Mouse (Mus musculus) C2C12 (cell line): Measurements from ENCODE around the gene Arih2. TPM values are rescaled to one million over a fixed set of nuclear protein-coding genes. Genes with fewer than 3 reads are reported as not detected.
"Not testable (repeated sequence)": the region's sequence is repeated elsewhere in the genome, so short reads cannot be mapped to it uniquely, and the experiment has no call there.

Experiments used
- H3K27me3 ChIP-seq: one replicate; pipeline ENCODE4 v1.6.1; 2011; ENCODE audit not compliant: control insufficient read depth, insufficient read depth, insufficient read length
- H3K36me3 ChIP-seq: one replicate; pipeline ENCODE4 v1.6.1; 2011; ENCODE audit not compliant: control insufficient read depth, insufficient read depth
- H3K4me3 ChIP-seq: one replicate; pipeline ENCODE4 v1.5.1; 2011; ENCODE audit warnings: mild to moderate bottlenecking, control low read depth; ENCODE audit not compliant: poor library complexity, insufficient read depth, severe bottlenecking
- H3K79me2 ChIP-seq: one replicate; pipeline ENCODE4 v1.6.1; 2011; ENCODE audit not compliant: control insufficient read depth, insufficient read depth
- H3K79me3 ChIP-seq: one replicate; pipeline ENCODE4 v1.6.1; 2011; ENCODE audit warnings: low read depth, control low read depth
- H3ac ChIP-seq: one replicate; pipeline ENCODE3; 2011; ENCODE audit warnings: low read depth; ENCODE audit not compliant: control insufficient read depth, insufficient read length
- CEBPB ChIP-seq: IDR thresholded peaks from one replicate; pipeline ENCODE4 v1.6.1; 2011; ENCODE audit warnings: low read depth, mild to moderate bottlenecking, control low read depth, moderate library complexity
- CTCF ChIP-seq: IDR thresholded peaks from one replicate; pipeline ENCODE4 v1.5.1; 2011; ENCODE audit not compliant: control insufficient read depth, insufficient read depth, insufficient read length
- FOSL1 ChIP-seq: IDR thresholded peaks from one replicate; pipeline ENCODE4 v1.8.0; 2011; ENCODE audit warnings: mild to moderate bottlenecking, low read length; ENCODE audit not compliant: poor library complexity, insufficient read depth, severe bottlenecking
- MAX ChIP-seq: IDR thresholded peaks from one replicate; pipeline ENCODE4 v1.6.1; 2011; ENCODE audit warnings: mild to moderate bottlenecking, control low read depth
- MYOD1 ChIP-seq: IDR thresholded peaks from one replicate; pipeline ENCODE4 v1.6.1; 2011; ENCODE audit warnings: low read depth; ENCODE audit not compliant: control insufficient read depth, insufficient read length
- MYOG ChIP-seq: IDR thresholded peaks from one replicate; pipeline ENCODE4 v1.6.1; 2011; ENCODE audit not compliant: control insufficient read depth, insufficient read length; ENCODE audit errors: extremely low read depth
- USF1 ChIP-seq: IDR thresholded peaks from one replicate; pipeline ENCODE4 v1.6.1; 2011; ENCODE audit warnings: low read depth, mild to moderate bottlenecking, control low read depth, moderate library complexity
- polyA plus RNA-seq: library from polyadenylated mRNA; unstranded; fragments of >200 nt; fragmentation: generic; extraction: Trizol; gene quantifications from one replicate; pipeline ENCODE4 v1.2.1, GENCODE M21; 2012; ENCODE audit warnings: missing spikeins

The Arih2 gene
- polyA plus RNA-seq, 1 experiment, result 30.5 TPM

GRCm38 (mm10) chr9:108661677-108662612 is 12.8 kb upstream of the Arih2 start, which contains the start of gene Slc25a20:
Gene Slc25a20 (plus strand): TSS chr9:108662088.
- Histone ChIP-seq H3K36me3 (no peaks in the 10 kb centered on the region), H3K79me2 (no peaks in the 10 kb centered on the region), H3K27me3 (no peaks in the 10 kb centered on the region), H3K4me3 (peak within 1 kb of the TSS; percentile 29), H3ac (peak within 1 kb of the TSS; percentile 52), H3K79me3 (peaks cover 2% of the 10 kb centered on the region)
- no peak for TF ChIP-seq CTCF
- TF ChIP-seq USF1, result no peak
- TF ChIP-seq MYOD1, result no peak
- no peak for TF ChIP-seq CEBPB
- no peak for TF ChIP-seq MAX
- no peak for TF ChIP-seq MYOG
- TF ChIP-seq FOSL1, result no peak

- H3K36me3 ChIP-seq, H3K79me2 ChIP-seq, H3ac ChIP-seq, H3K4me3 ChIP-seq, H3K27me3 ChIP-seq, H3K79me3 ChIP-seq: not testable (repeated sequence)
Observed at GRCm38 (mm10) chr9:108655865-108656264, 6.7 kb upstream of the Arih2 start.

GRCm38 (mm10) chr9:108654566-108655464 is 5.6 kb upstream of the Arih2 start:
- Histone ChIP-seq H3K36me3 (no peaks in the 10 kb centered on the region), H3K79me2 (no peaks in the 10 kb centered on the region), H3ac (no peak overlapping the region), H3K27me3 (no peaks in the 10 kb centered on the region), H3K4me3 (no peak overlapping the region), H3K79me3 (no peaks in the 10 kb centered on the region)
- TF ChIP-seq MYOD1 (no peak), CEBPB (no peak), MAX (no peak), USF1 (no peak), CTCF (no peak), MYOG (no peak), FOSL1 (no peak)

GRCm38 (mm10) chr9:108649561-108650440 is 615 bp upstream of the Arih2 start:
- H3K79me2 ChIP-seq, result peaks cover 44% of the 10 kb centered on the region
- H3K36me3 ChIP-seq, result no peaks in the 10 kb centered on the region
- TF ChIP-seq MAX (peak; percentile 10), CEBPB (no peak)
- H3ac ChIP-seq, result peak overlapping the region; percentile 88
- H3K4me3 ChIP-seq, result peak overlapping the region; percentile 72
- H3K79me3 ChIP-seq, result peaks cover 38% of the 10 kb centered on the region
- H3K27me3 ChIP-seq, result no peaks in the 10 kb centered on the region

GRCm38 (mm10) chr9:108648166-108648565 is 1.0 kb downstream of the Arih2 start:
- TF ChIP-seq MYOD1 (no peak), MYOG (no peak), CTCF (no peak), MAX (no peak), FOSL1 (no peak), USF1 (no peak), CEBPB (no peak)
- H3K36me3 ChIP-seq, result peaks cover 5% of the 10 kb centered on the region
- H3K79me3 ChIP-seq, result peaks cover 44% of the 10 kb centered on the region
- peak overlapping the region; percentile 72 for H3K4me3 ChIP-seq
- peak overlapping the region; percentile 88 for H3ac ChIP-seq
- no peaks in the 10 kb centered on the region for H3K27me3 ChIP-seq
- H3K79me2 ChIP-seq, result peaks cover 58% of the 10 kb centered on the region

GRCm38 (mm10) chr9:108639825-108640224 is 9.4 kb downstream of the Arih2 start:
- H3ac ChIP-seq, result no peak overlapping the region
- no peaks in the 10 kb centered on the region for H3K27me3 ChIP-seq
- no peak for TF ChIP-seq MYOG
- no peak for TF ChIP-seq MYOD1
- TF ChIP-seq USF1, result no peak
- no peak for TF ChIP-seq FOSL1
- no peak for TF ChIP-seq CEBPB
- TF ChIP-seq CTCF, result no peak
- TF ChIP-seq MAX, result no peak
- H3K36me3 ChIP-seq, result peaks cover 21% of the 10 kb centered on the region
- H3K79me3 ChIP-seq, result peaks cover 56% of the 10 kb centered on the region
- no peak overlapping the region for H3K4me3 ChIP-seq
- peaks cover 95% of the 10 kb centered on the region for H3K79me2 ChIP-seq
